Mouse (Mus musculus): Measurements from ENCODE around the gene Ubxn7. TPM values are rescaled to one million over a fixed set of nuclear protein-coding genes. Genes with fewer than 3 reads are reported as not detected.

The Ubxn7 gene
- total and polyA plus RNA-seq, 2 experiments from 2014 or later = 10.7 to 37.0 TPM

DNA sequence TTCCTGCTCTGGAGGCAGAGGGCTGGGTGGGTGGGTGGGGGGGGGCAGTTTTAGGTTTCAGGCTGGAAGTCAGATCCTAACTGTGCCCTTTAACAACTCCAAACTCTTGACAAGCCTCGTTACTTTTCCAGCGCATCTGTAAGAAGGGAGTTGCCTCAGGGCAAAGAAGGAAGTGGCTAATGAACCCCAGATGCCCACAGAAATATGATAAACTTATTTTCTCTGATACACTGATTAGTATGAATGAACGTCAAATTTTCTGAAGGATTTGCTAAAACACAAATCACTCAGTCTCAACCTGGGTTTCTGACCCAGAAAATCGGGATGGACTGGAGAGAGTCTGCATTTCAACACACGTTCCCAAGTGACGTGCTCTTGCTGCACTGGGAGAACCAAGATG, 74.6 kb downstream of the Ubxn7 start:
- TF ChIP-seq CTCF (IDR thresholded peaks at IDR 0.05) = no peak
- Histone ChIP-seq H3K9ac (replicated peaks; ENCODE audit: low read length, poor library complexity, severe bottlenecking) (no peak overlapping the region), H3K4me2 (ENCODE audit: low read depth, low read length, poor library complexity, severe bottlenecking) (no peak overlapping the region), H3K36me3 (ENCODE audit: insufficient read depth, low read length) (no peaks in the 10 kb centered on the region), H3K4me3 (ENCODE audit: low read depth, low read length) (no peak overlapping the region), H3K9me3 (ENCODE audit: low read length) (no peaks in the 10 kb centered on the region), H3K27ac (ENCODE audit: low read depth, low read length) (no peak overlapping the region), H3K27me3 (ENCODE audit: insufficient read depth, low read length) (no peaks in the 10 kb centered on the region), H3K4me1 (ENCODE audit: insufficient read depth, low read length) (no peaks in the 10 kb centered on the region)
- DNase-seq (ENCODE audit: low spot score) (no peak), ATAC-seq (ENCODE audit: low FRiP score) (no peak)
- 74% methylated on average over 6 of the region's 6 CpGs for WGBS

GRCm38 (mm10) chr16:32407730-32408129, 75.7 kb downstream of the Ubxn7 start:
- H3K36me3 ChIP-seq (ENCODE audit: insufficient read depth, low read length) = no peaks in the 10 kb centered on the region
- no peak overlapping the region for H3K27ac ChIP-seq (ENCODE audit: low read depth, low read length)
- no peak overlapping the region for H3K4me3 ChIP-seq (ENCODE audit: low read depth, low read length)
- no peaks in the 10 kb centered on the region for H3K9me3 ChIP-seq (ENCODE audit: low read length)
- no peaks in the 10 kb centered on the region for H3K4me1 ChIP-seq (ENCODE audit: insufficient read depth, low read length)
- H3K4me2 ChIP-seq (ENCODE audit: low read depth, low read length, poor library complexity, severe bottlenecking) = no peak overlapping the region
- no peak for TF ChIP-seq CTCF (IDR thresholded peaks at IDR 0.05)
- H3K27me3 ChIP-seq (ENCODE audit: insufficient read depth, low read length) = no peaks in the 10 kb centered on the region
- whole genome bisulfite sequencing = 81% methylated on average over 10 of the region's 10 CpGs
- H3K9ac ChIP-seq (replicated peaks; ENCODE audit: low read length, poor library complexity, severe bottlenecking) = no peak overlapping the region
- ATAC-seq (ENCODE audit: low FRiP score) (no peak), DNase-seq (ENCODE audit: low spot score) (no peak)

DNA sequence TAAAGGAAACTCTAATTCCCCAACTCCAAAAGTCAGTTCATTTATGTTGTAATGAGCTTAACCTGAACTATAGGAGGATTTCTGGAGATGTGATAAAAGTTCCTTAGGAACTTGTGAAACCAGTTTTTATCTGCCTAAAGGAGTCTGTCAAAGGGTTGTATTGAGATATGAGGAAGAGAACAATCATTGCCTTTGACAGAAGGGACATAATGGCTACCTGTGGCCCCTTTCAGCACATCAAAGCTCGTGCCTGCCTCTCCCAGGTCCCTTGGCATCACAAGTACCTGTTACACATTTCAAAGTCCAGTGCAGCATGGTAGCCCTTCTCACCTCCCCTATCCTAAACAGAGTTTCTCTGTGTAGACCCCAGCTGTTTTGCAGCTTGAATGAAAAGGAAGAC, 85.4 kb downstream of the Ubxn7 start:
- Histone ChIP-seq H3K4me3 (ENCODE audit: low read depth, low read length) (no peak overlapping the region), H3K27me3 (ENCODE audit: insufficient read depth, low read length) (no peaks in the 10 kb centered on the region), H3K9me3 (ENCODE audit: low read length) (no peaks in the 10 kb centered on the region), H3K9ac (replicated peaks; ENCODE audit: low read length, poor library complexity, severe bottlenecking) (no peak overlapping the region), H3K4me2 (ENCODE audit: low read depth, low read length, poor library complexity, severe bottlenecking) (no peak overlapping the region), H3K27ac (ENCODE audit: low read depth, low read length) (no peak overlapping the region), H3K4me1 (ENCODE audit: insufficient read depth, low read length) (peaks cover 3% of the 10 kb centered on the region; the same call in 1 of the 2 replicates), H3K36me3 (ENCODE audit: insufficient read depth, low read length) (no peaks in the 10 kb centered on the region)
- 61% methylated on average over 1 of the region's 1 CpGs for WGBS
- ATAC-seq (ENCODE audit: low FRiP score) = no peak
- TF ChIP-seq CTCF (IDR thresholded peaks at IDR 0.05) = no peak
- no peak for DNase-seq (ENCODE audit: low spot score)

GRCm38 (mm10) chr16:32419517-32420483, 87.7 kb downstream of the Ubxn7 start, which contains the start of gene Tctex1d2:
TSS of gene Tctex1d2 (plus strand) at chr16:32419702.
- H3K9ac ChIP-seq (replicated peaks; ENCODE audit: low read length, poor library complexity, severe bottlenecking) = peak within 1 kb of the TSS; percentile 70
- no peaks in the 10 kb centered on the region for H3K36me3 ChIP-seq (ENCODE audit: insufficient read depth, low read length)
- ATAC-seq (ENCODE audit: low FRiP score) = peak; percentile 96
- DNase-seq (ENCODE audit: low spot score) = peak; percentile 98
- peak within 1 kb of the TSS; percentile 91 for H3K27ac ChIP-seq (ENCODE audit: low read depth, low read length)
- peak within 1 kb of the TSS; percentile 72 for H3K4me2 ChIP-seq (ENCODE audit: low read depth, low read length, poor library complexity, severe bottlenecking)
- no peaks in the 10 kb centered on the region for H3K9me3 ChIP-seq (ENCODE audit: low read length)
- peak; percentile 25 for TF ChIP-seq CTCF (IDR thresholded peaks at IDR 0.05)
- peak within 1 kb of the TSS; percentile 58 for H3K4me3 ChIP-seq (ENCODE audit: low read depth, low read length)
- H3K4me1 ChIP-seq (ENCODE audit: insufficient read depth, low read length) = peaks cover 3% of the 10 kb centered on the region; the same call in 1 of the 2 replicates
- 1% methylated on average over 45 of the region's 45 CpGs for whole genome bisulfite sequencing
- no peaks in the 10 kb centered on the region for H3K27me3 ChIP-seq (ENCODE audit: insufficient read depth, low read length)

DNA sequence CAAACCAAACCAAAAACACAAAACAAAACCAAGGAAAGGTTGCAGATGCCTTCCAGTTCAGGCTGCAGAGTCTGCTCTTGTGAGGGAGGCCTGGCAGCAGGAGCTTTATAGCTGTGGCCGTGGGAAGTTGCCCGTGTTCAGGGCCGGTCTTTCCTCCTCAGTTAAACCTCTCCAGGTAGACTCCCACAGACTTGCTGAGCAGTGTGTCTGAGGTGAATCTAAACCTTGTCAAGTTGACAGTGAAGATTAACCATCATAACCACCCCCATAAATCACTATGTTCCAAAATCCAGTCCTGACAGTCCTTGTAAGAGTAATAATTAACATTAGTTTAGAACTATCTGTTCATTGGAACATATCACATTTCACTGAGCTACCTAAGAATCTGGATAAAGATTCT, 95.4 kb downstream of the Ubxn7 start:
- H3K4me1 ChIP-seq (ENCODE audit: insufficient read depth, low read length) = peaks cover 5% of the 10 kb centered on the region; the same call in 1 of the 2 replicates
- TF ChIP-seq CTCF (IDR thresholded peaks at IDR 0.05) = no peak
- H3K4me2 ChIP-seq (ENCODE audit: low read depth, low read length, poor library complexity, severe bottlenecking) = no peak overlapping the region
- H3K9ac ChIP-seq (replicated peaks; ENCODE audit: low read length, poor library complexity, severe bottlenecking) = no peak overlapping the region
- no peak overlapping the region for H3K27ac ChIP-seq (ENCODE audit: low read depth, low read length)
- WGBS = 85% methylated on average over 3 of the region's 3 CpGs
- H3K36me3 ChIP-seq (ENCODE audit: insufficient read depth, low read length) = no peaks in the 10 kb centered on the region
- no peak overlapping the region for H3K4me3 ChIP-seq (ENCODE audit: low read depth, low read length)
- DNase-seq (ENCODE audit: low spot score) = no peak
- no peak for ATAC-seq (ENCODE audit: low FRiP score)
- H3K9me3 ChIP-seq (ENCODE audit: low read length) = no peaks in the 10 kb centered on the region
- no peaks in the 10 kb centered on the region for H3K27me3 ChIP-seq (ENCODE audit: insufficient read depth, low read length)

DNA sequence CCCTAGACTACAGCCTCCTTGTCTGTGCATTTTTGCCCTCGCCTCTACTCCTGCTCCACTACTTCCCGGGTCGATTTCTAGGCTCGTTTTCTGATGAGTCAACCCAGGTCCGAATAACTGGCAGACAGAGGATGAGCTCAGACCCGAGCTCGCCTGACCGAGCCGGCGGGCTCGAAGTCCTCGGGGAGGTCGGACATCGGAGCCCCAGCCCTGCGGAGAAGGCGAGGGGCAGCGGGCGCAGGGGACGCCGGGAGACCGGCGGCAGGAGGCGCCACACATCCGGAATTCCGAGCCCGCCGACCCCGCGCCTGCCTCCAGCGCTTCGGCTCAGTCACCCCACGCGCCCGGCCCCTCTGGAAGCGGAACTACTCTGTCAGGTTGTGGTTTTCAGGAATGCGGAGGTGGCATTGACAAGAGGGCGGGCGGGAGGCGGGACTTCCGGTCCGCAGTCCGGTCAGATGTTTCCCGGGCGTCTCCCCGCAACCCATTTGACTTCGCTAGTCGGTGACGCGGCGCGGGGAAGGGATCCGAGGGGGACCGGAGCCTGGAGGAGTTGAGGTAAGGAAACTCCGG, 98.5 kb downstream of the Ubxn7 start, which contains the start of gene Pcyt1a:
Gene Pcyt1a (plus strand): TSS at position 448 of the 573 bp plus-strand sequence.
- Histone ChIP-seq H3K27ac (ENCODE audit: low read depth, low read length) (peak within 1 kb of the TSS; percentile 92), H3K4me2 (ENCODE audit: low read depth, low read length, poor library complexity, severe bottlenecking) (peak within 1 kb of the TSS; percentile 55), H3K36me3 (ENCODE audit: insufficient read depth, low read length) (no peaks in the 10 kb centered on the region), H3K9ac (replicated peaks; ENCODE audit: low read length, poor library complexity, severe bottlenecking) (peak within 1 kb of the TSS; percentile 79), H3K9me3 (ENCODE audit: low read length) (no peaks in the 10 kb centered on the region), H3K4me3 (ENCODE audit: low read depth, low read length) (peak within 1 kb of the TSS; percentile 69), H3K27me3 (ENCODE audit: insufficient read depth, low read length) (no peaks in the 10 kb centered on the region), H3K4me1 (ENCODE audit: insufficient read depth, low read length) (peaks cover 5% of the 10 kb centered on the region; the same call in 1 of the 2 replicates)
- whole genome bisulfite sequencing = under 1% methylated on average over 49 of the region's 54 CpGs
- TF ChIP-seq CTCF (IDR thresholded peaks at IDR 0.05) = peak; percentile 60
- ATAC-seq (ENCODE audit: low FRiP score) (peak; percentile 98), DNase-seq (ENCODE audit: low spot score) (peak; percentile 96)
